Mouse (Mus musculus) MEL (cell line): ENCODE data around the gene Tchp. TPM values are rescaled to one million over a fixed set of nuclear protein-coding genes. Genes with fewer than 3 reads are reported as not detected.
A peak's percentile ranks its signal among the peaks of the same experiment; 100 is the strongest.

Experiments
- DNase-seq: peaks from one replicate; pipeline ENCODE4 v3.0.0; 2011; ENCODE audit warnings: low read depth, low spot score
- H3K27ac ChIP-seq: 2 replicates; pipeline ENCODE4 v1.5.1; 2012; ENCODE audit warnings: low read depth, mild to moderate bottlenecking, control low read depth, low read length, moderate library complexity; ENCODE audit not compliant: control insufficient read depth
- H3K27me3 ChIP-seq, 2 experiments: fragments of 150-350 bp in 1 of 2; sonication (generic) in 1 of 2; 2 replicates each; pipeline ENCODE4 v1.6.1; 2012; ENCODE audit warnings: low read length in 2 of 2, mild to moderate bottlenecking in 2 of 2, improper control_type of control experiment in 1 of 2, moderate library complexity in 1 of 2; ENCODE audit not compliant: insufficient read depth in 2 of 2, control insufficient read depth in 1 of 2
- H3K36me3 ChIP-seq, 2 experiments: 2 replicates each; pipeline ENCODE4 v1.6.1; 2012 to 2014; ENCODE audit warnings: low read length in 2 of 2, improper control_type of control experiment in 1 of 2, inconsistent platforms in 1 of 2, mild to moderate bottlenecking in 1 of 2; ENCODE audit not compliant: insufficient read depth in 2 of 2, control insufficient read depth in 1 of 2
- H3K4me1 ChIP-seq, 2 experiments: fragments of 150-350 bp in 1 of 2; sonication (generic) in 1 of 2; 2 replicates each; pipeline ENCODE4 v1.6.1; 2012; ENCODE audit warnings: low read length in 2 of 2, improper control_type of control experiment in 1 of 2, mild to moderate bottlenecking in 1 of 2; ENCODE audit not compliant: insufficient read depth in 2 of 2, control insufficient read depth in 1 of 2
- H3K4me3 ChIP-seq, 2 experiments: fragments of 150-350 bp in 1 of 2; sonication (generic) in 1 of 2; 2 replicates each; pipeline ENCODE4 v1.5.1; 2012; ENCODE audit warnings: low read depth in 2 of 2, low read length in 2 of 2, mild to moderate bottlenecking in 2 of 2, moderate library complexity in 2 of 2, control low read depth in 1 of 2, improper control_type of control experiment in 1 of 2; ENCODE audit not compliant: control insufficient read depth in 1 of 2, insufficient read depth in 1 of 2
- H3K79me2 ChIP-seq: 2 replicates; pipeline ENCODE4 v1.6.1; 2012; ENCODE audit warnings: mild to moderate bottlenecking, low read length, moderate library complexity; ENCODE audit not compliant: control insufficient read depth, poor library complexity, insufficient read depth
- H3K9ac ChIP-seq: 2 replicates; pipeline ENCODE4 v1.6.1; 2012; ENCODE audit warnings: low read depth, mild to moderate bottlenecking, control low read depth, low read length, moderate library complexity; ENCODE audit not compliant: control insufficient read depth, poor library complexity, severe bottlenecking
- H3K9me3 ChIP-seq: fragments of 150-350 bp; sonication (generic); replicated peaks from 2 replicates; pipeline ENCODE4 v1.6.1; 2012; ENCODE audit warnings: mild to moderate bottlenecking, low read length, improper control_type of control experiment, moderate library complexity; ENCODE audit not compliant: insufficient read depth
- BHLHE40 ChIP-seq: IDR thresholded peaks from 2 replicates; pipeline ENCODE4 v1.6.1; 2012; ENCODE audit warnings: low read depth, mild to moderate bottlenecking, inconsistent platforms, low read length, improper control_type of control experiment, borderline replicate concordance
- CTCF ChIP-seq, 3 experiments: IDR thresholded peaks in 2 of 3; conservative IDR thresholded peaks in 1 of 3; 2 replicates each; pipeline ENCODE4 v1.5.1; 2011 to 2012; ENCODE audit warnings: low read length in 3 of 3, low read depth in 2 of 3, mild to moderate bottlenecking in 2 of 3, improper control_type of control experiment in 1 of 3, inconsistent platforms in 1 of 3, mixed read lengths in 1 of 3, moderate library complexity in 1 of 3; ENCODE audit not compliant: control insufficient read depth in 1 of 3, insufficient read depth in 1 of 3, poor library complexity in 1 of 3, severe bottlenecking in 1 of 3
- EP300 ChIP-seq, 2 experiments: IDR thresholded peaks; 2 replicates each; pipeline ENCODE4 v1.6.1; 2011; ENCODE audit warnings: improper control_type of control experiment in 2 of 2, low read length in 2 of 2, low read depth in 1 of 2, mild to moderate bottlenecking in 1 of 2
- ETS1 ChIP-seq: IDR thresholded peaks from 2 replicates; pipeline ENCODE4 v1.6.1; 2012; ENCODE audit warnings: low read depth, mild to moderate bottlenecking, inconsistent platforms, low read length, improper control_type of control experiment, moderate library complexity
- JUND ChIP-seq: IDR thresholded peaks from 2 replicates; pipeline ENCODE4 v1.6.1; 2011; ENCODE audit warnings: low read depth, mild to moderate bottlenecking, improper control_type of control experiment, low read length
- MAFK ChIP-seq: IDR thresholded peaks from 2 replicates; pipeline ENCODE4 v1.6.1; 2011; ENCODE audit warnings: low read depth, mild to moderate bottlenecking, low read length, improper control_type of control experiment, borderline replicate concordance
- MAX ChIP-seq: IDR thresholded peaks from 2 replicates; pipeline ENCODE4 v1.6.1; 2011; ENCODE audit warnings: low read length, improper control_type of control experiment
- MAZ ChIP-seq: IDR thresholded peaks from 2 replicates; pipeline ENCODE4 v1.6.1; 2012; ENCODE audit warnings: low read depth, mild to moderate bottlenecking, inconsistent platforms, low read length, improper control_type of control experiment
- MEF2A ChIP-seq: IDR thresholded peaks from 2 replicates; pipeline ENCODE4 v1.6.1; 2014; ENCODE audit warnings: low read depth, mild to moderate bottlenecking, inconsistent platforms, low read length, improper control_type of control experiment; ENCODE audit not compliant: poor library complexity, insufficient replicate concordance, severe bottlenecking; ENCODE audit errors: extremely low read depth
- MXI1 ChIP-seq: IDR thresholded peaks from 2 replicates; pipeline ENCODE4 v1.6.1; 2011; ENCODE audit warnings: mild to moderate bottlenecking, low read depth, low read length, improper control_type of control experiment
- MYB ChIP-seq: IDR thresholded peaks from 2 replicates; pipeline ENCODE4 v1.6.1; 2011; ENCODE audit warnings: mild to moderate bottlenecking, low read depth, low read length, improper control_type of control experiment
- NRF1 ChIP-seq: IDR thresholded peaks from 2 replicates; pipeline ENCODE4 v1.6.1; 2014; ENCODE audit warnings: low read depth, mild to moderate bottlenecking, inconsistent platforms, low read length, improper control_type of control experiment, moderate library complexity; ENCODE audit not compliant: poor library complexity, insufficient read depth, severe bottlenecking
- POLR2A ChIP-seq, 2 experiments: IDR thresholded peaks; 2 replicates each; pipeline ENCODE4 v1.6.1; 2011 to 2012; ENCODE audit warnings: low read length in 2 of 2, mild to moderate bottlenecking in 2 of 2, control low read depth in 1 of 2, improper control_type of control experiment in 1 of 2, low read depth in 1 of 2, moderate library complexity in 1 of 2; ENCODE audit not compliant: control insufficient read depth in 1 of 2, insufficient read depth in 1 of 2, poor library complexity in 1 of 2
- RAD21 ChIP-seq: IDR thresholded peaks from 2 replicates; pipeline ENCODE4 v1.6.1; 2011; ENCODE audit warnings: mild to moderate bottlenecking, low read depth, low read length, improper control_type of control experiment
- RCOR1 ChIP-seq: IDR thresholded peaks from 2 replicates; pipeline ENCODE4 v1.6.1; 2012; ENCODE audit warnings: low read depth, mild to moderate bottlenecking, inconsistent platforms, low read length, improper control_type of control experiment
- SIN3A ChIP-seq: IDR thresholded peaks from 2 replicates; pipeline ENCODE4 v1.6.1; 2012; ENCODE audit warnings: low read length, improper control_type of control experiment, inconsistent platforms
- SMC3 ChIP-seq: IDR thresholded peaks from 2 replicates; pipeline ENCODE4 v1.6.1; 2011; ENCODE audit warnings: low read depth, low read length, improper control_type of control experiment
- USF2 ChIP-seq, 2 experiments: IDR thresholded peaks; 2 replicates each; pipeline ENCODE4 v1.6.1; 2011 to 2012; ENCODE audit warnings: improper control_type of control experiment in 2 of 2, low read length in 2 of 2, borderline replicate concordance in 1 of 2, inconsistent platforms in 1 of 2, low read depth in 1 of 2, mild to moderate bottlenecking in 1 of 2; ENCODE audit not compliant: insufficient read depth in 1 of 2
- ZC3H11A ChIP-seq: IDR thresholded peaks from 2 replicates; pipeline ENCODE4 v1.6.1; 2012; ENCODE audit warnings: low read depth, mild to moderate bottlenecking, inconsistent platforms, low read length, improper control_type of control experiment
- ZMIZ1 ChIP-seq: IDR thresholded peaks from 2 replicates; pipeline ENCODE4 v1.6.1; 2012; ENCODE audit warnings: low read depth, mild to moderate bottlenecking, inconsistent platforms, low read length, improper control_type of control experiment, moderate library complexity
- polyA plus RNA-seq, 2 experiments: library from polyadenylated mRNA; stranded (reverse) in 1 of 2; unstranded in 1 of 2; fragments of >175 nt in 1 of 2; fragments of >200 nt in 1 of 2; gene quantifications; 2 replicates each; pipeline versions ENCODE4 v1.2.1 to v1.2.4; 2012; ENCODE audit warnings: low replicate concordance in 2 of 2, low read depth in 1 of 2; ENCODE audit not compliant: insufficient read length in 2 of 2, insufficient read depth in 1 of 2, missing spikeins in 1 of 2
- total RNA-seq: library from RNA; depleted of rRNA; stranded (reverse); fragments of 300-350 nt; gene quantifications from 2 replicates; pipeline ENCODE4 v1.2.3, GENCODE M21; 2012

Tchp gene
- total and polyA plus RNA-seq, 3 experiments = 13.6 to 21.1 TPM; not detected in 1

GRCm38 (mm10) chr5:114667228-114667856 is 40.2 kb upstream of the Tchp start (continued):
- TF ChIP-seq USF2 (IDR thresholded peaks at IDR 0.05; ENCODE audit: borderline replicate concordance in 1 of 2, insufficient read depth in 1 of 2, low read depth in 1 of 2, low read length in 2 of 2) (peak in 1 of 2 experiments; percentile 59; a peak in 1 of 4 replicates), MXI1 (peak; percentile 99), ZC3H11A (peak; percentile 69), BHLHE40 (peak; percentile 58; the same call in 1 of the 2 replicates), EP300 (IDR thresholded peaks at IDR 0.05; ENCODE audit: low read depth in 1 of 2, low read length in 2 of 2) (peak in 1 of 2 experiments; percentile 15; a peak in 1 of 4 replicates), JUND (no peak), MAZ (peak; percentile 38; the same call in 1 of the 2 replicates), SMC3 (peak; percentile 85), SIN3A (peak; percentile 94), RCOR1 (no peak), POLR2A (IDR thresholded peaks at IDR 0.05; ENCODE audit: control insufficient read depth in 1 of 2, insufficient read depth in 1 of 2, low read depth in 1 of 2, low read length in 2 of 2, poor library complexity in 1 of 2) (peak; percentile 65 to 98; a peak in 3 of 4 replicates), MEF2A (no peak), NRF1 (0 out of 2 replicates have a peak, but pooled peaks have one; percentile 45), ETS1 (0 out of 2 replicates have a peak, but pooled peaks have one; percentile 3), CTCF (IDR thresholded peaks at IDR 0.05 in 2 of 3, conservative IDR thresholded peaks at IDR 0.05 in 1 of 3; ENCODE audit: control insufficient read depth in 1 of 3, insufficient read depth in 1 of 3, low read depth in 2 of 3, low read length in 3 of 3, poor library complexity in 1 of 3, severe bottlenecking in 1 of 3) (peak; percentile 42 to 96 (median 82)), MAX (peak; percentile 89), RAD21 (peak; percentile 77), MYB (no peak)
- TF ChIP-seq, all 39 proteins: peak for 25

GRCm38 (mm10) chr5:114669014-114669413 is 38.5 kb upstream of the Tchp start:
- Histone ChIP-seq H3K4me1 (0 out of 4 replicates have a peak, but pooled peaks cover 0 to 8% of the 10 kb centered on the region in 2 experiments), H3K36me3 (0 out of 4 replicates have a peak, but pooled peaks cover 0 to 2% of the 10 kb centered on the region in 2 experiments), H3K9me3 (no peaks in the 10 kb centered on the region), H3K4me3 (no peak overlapping the region), H3K27me3 (no peaks in the 10 kb centered on the region), H3K79me2 (no peaks in the 10 kb centered on the region), H3K27ac (no peak overlapping the region), H3K9ac (no peak overlapping the region)
- TF ChIP-seq MAFK (no peak), CTCF (IDR thresholded peaks at IDR 0.05 in 2 of 3, conservative IDR thresholded peaks at IDR 0.05 in 1 of 3; ENCODE audit: control insufficient read depth in 1 of 3, insufficient read depth in 1 of 3, low read depth in 2 of 3, low read length in 3 of 3, poor library complexity in 1 of 3, severe bottlenecking in 1 of 3) (no peak), ZMIZ1 (no peak), BHLHE40 (no peak)
- no peak for DNase-seq
